ENCODE assay signal across 12 mouse cellular contexts in the genomic region with DNA sequence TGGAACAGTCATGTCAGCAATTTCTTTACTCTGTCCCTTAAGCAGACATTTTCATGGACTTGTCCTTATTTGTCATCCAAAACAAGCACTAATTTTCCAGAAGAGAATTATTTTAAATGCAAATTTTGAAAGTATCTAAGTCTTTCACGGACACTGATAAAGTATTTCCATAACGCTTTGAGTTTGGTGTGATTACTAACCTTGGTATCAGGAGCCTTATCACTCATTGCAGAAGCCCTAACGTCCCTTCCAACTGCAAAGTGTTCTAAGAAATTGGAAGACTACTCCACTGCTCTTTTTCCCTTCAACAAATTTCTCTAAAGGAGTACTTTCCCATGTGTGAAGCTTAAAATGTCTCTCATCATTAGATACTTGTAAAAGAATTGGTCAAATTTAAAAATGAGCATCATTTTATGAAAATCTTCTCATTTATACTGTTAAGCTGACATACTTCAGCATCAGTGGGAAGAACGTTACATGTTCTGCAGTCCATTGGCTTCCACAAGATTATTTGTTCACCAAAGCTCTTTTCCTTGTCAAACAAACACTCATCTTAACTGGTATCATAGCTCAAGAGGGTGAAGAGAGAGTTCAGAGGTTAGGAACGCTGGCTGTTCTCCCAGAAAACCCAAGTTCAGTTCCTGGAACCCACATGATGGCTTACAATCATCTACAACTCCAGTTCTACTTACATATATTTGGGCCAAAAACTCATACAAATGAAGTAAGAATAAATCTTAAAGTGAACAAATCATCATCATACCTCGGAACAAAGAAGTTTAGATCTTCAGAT.
DNase-seq lines count a peak whose midpoint lies in the region; ATAC-seq and TF ChIP-seq lines count a peak whose summit lies in the region.
"Had no signal": no experiment of that assay in that cellular context is flagged by ENCODE, and none has a peak within 500 bp of the region (broad histone marks: within the 10 kb centered on the region; RNA-seq: fewer than 3 reads in every experiment).

No protein-coding gene starts in this region.

- WGBS in heart, embryonic 10.5 days: 51% methylated on average over 6 of the region's 6 CpGs
- 45% methylated on average over 6 of the region's 6 CpGs for WGBS in liver, embryonic 11.5 days
- 92% methylated on average over 6 of the region's 6 CpGs for WGBS in thymus, adult 2 months

- H3K9ac ChIP-seq in liver, embryonic 11.5 days (ENCODE audit: low read depth, low read length): no peak overlapping the region
- H3K9ac ChIP-seq: heart, embryonic 15.5 days had no signal

- no peak overlapping the region for H3K27ac ChIP-seq in heart, embryonic 10.5 days
- H3K27ac ChIP-seq in liver, embryonic 11.5 days (ENCODE audit: low read depth, low read length): peak overlapping the region; percentile 72
- no peak overlapping the region for H3K27ac ChIP-seq in thymus, adult 2 months (ENCODE audit: control insufficient read depth, insufficient read depth, low read length)
- H3K27ac ChIP-seq: kidney, postnatal 0 days; macrophage had no signal

- H3K27me3 ChIP-seq in heart, embryonic 10.5 days (ENCODE audit: insufficient read depth, poor library complexity, severe bottlenecking): no peaks in the 10 kb centered on the region
- no peaks in the 10 kb centered on the region for H3K27me3 ChIP-seq in liver, embryonic 11.5 days (replicated peaks; ENCODE audit: control insufficient read depth, insufficient read depth, low read length)
- no peaks in the 10 kb centered on the region for H3K27me3 ChIP-seq in thymus, adult 2 months (ENCODE audit: control insufficient read depth, insufficient read depth, low read length)
- H3K27me3 ChIP-seq: heart, embryonic 15.5 days had no signal

- ATAC-seq in liver, embryonic 11.5 days (replicated peaks; ENCODE audit: low FRiP score): peak; percentile 72

- H3K4me3 ChIP-seq in heart, embryonic 10.5 days: no peak overlapping the region
- no peak overlapping the region for H3K4me3 ChIP-seq in liver, embryonic 11.5 days (ENCODE audit: low read depth, low read length)
- no peak overlapping the region for H3K4me3 ChIP-seq in thymus, adult 2 months (ENCODE audit: control insufficient read depth, insufficient read depth, low read length)
- H3K4me3 ChIP-seq: heart, embryonic 15.5 days had no signal

- H3K36me3 ChIP-seq in heart, embryonic 10.5 days: no peaks in the 10 kb centered on the region
- no peaks in the 10 kb centered on the region for H3K36me3 ChIP-seq in liver, embryonic 11.5 days (ENCODE audit: control insufficient read depth, insufficient read depth, low read length)
- no peaks in the 10 kb centered on the region for H3K36me3 ChIP-seq in thymus, adult 2 months (ENCODE audit: control insufficient read depth, insufficient read depth, low read length)
- H3K36me3 ChIP-seq: heart, embryonic 15.5 days had no signal

- peak; percentile 5 to 15 for DNase-seq in heart, postnatal 14 days
- no peak for DNase-seq in heart, embryonic 10.5 days (ENCODE audit: low spot score)
- peak; percentile 4 for DNase-seq in NIH3T3 (ENCODE audit: low read depth)
- no peak for DNase-seq in liver, embryonic 11.5 days (ENCODE audit: low spot score)
- DNase-seq in lung, postnatal 10 days: peak; percentile 87
- no peak for DNase-seq in frontal cortex, adult 2 months (ENCODE audit: extremely low spot score in 1 of 2, low spot score in 1 of 2)
- DNase-seq in gastrocnemius, postnatal 14 days: no peak
- no peak for DNase-seq in thymus, adult 2 months
- DNase-seq: cerebellum, postnatal 14 days had no signal

- H3K4me1 ChIP-seq in heart, embryonic 10.5 days: peaks cover 6% of the 10 kb centered on the region; the same call in 1 of the 2 replicates
- H3K4me1 ChIP-seq in liver, embryonic 11.5 days (replicated peaks; ENCODE audit: control insufficient read depth, insufficient read depth, low read length): peaks cover 21% of the 10 kb centered on the region
- no peaks in the 10 kb centered on the region for H3K4me1 ChIP-seq in thymus, adult 2 months (replicated peaks; ENCODE audit: control insufficient read depth, insufficient read depth, low read length)

- H3K9me3 ChIP-seq in heart, embryonic 10.5 days: no peaks in the 10 kb centered on the region
- no peaks in the 10 kb centered on the region for H3K9me3 ChIP-seq in liver, embryonic 11.5 days (ENCODE audit: control insufficient read depth, low read length)
- H3K9me3 ChIP-seq: heart, embryonic 15.5 days had no signal

- TF ChIP-seq CTCF in thymus, adult 2 months (IDR thresholded peaks at IDR 0.05; ENCODE audit: borderline replicate concordance, control insufficient read depth, extremely low read depth, insufficient read depth, low read length, poor library complexity): no peak

- no peak for TF ChIP-seq POLR2A in thymus, adult 2 months (IDR thresholded peaks at IDR 0.05; ENCODE audit: control insufficient read depth, extremely low read depth, insufficient read depth, low read length, poor library complexity)

- intact Hi-C loops in heart, postnatal 14 days (cut with DNase I): no loop called here
- intact Hi-C loops in gastrocnemius, postnatal 14 days (cut with DNase I; ENCODE audit: low total_unique reads): no loop called here

- H3K4me2 ChIP-seq in liver, embryonic 11.5 days: peak overlapping the region; percentile 44
- H3K4me2 ChIP-seq: heart, embryonic 15.5 days had no signal

Comparison
In these comparisons a context has a peak if more than half of its experiments do, and no peak if none do; other contexts are left out.
1. DNase-seq: peak in heart, postnatal 14 days (2 of 2), NIH3T3 (single experiment) and lung, postnatal 10 days (single experiment); none in heart, embryonic 10.5 days (single experiment), liver, embryonic 11.5 days (single experiment), frontal cortex, adult 2 months (0 of 2), gastrocnemius, postnatal 14 days (single experiment) and thymus, adult 2 months (single experiment).